Mouse (Mus musculus) cortical plate, adult 2 months (tissue): ENCODE data around the gene Clip2. TPM values are rescaled to one million over a fixed set of nuclear protein-coding genes. Genes with fewer than 3 reads are reported as not detected.

ENCODE experiments used
- H3K27ac ChIP-seq: fragments of 200-500 bp; 2 replicates; pipeline ENCODE4 v1.5.1; 2012; ENCODE audit warnings: low read length, control low read depth, inconsistent platforms; ENCODE audit not compliant: insufficient read depth
- H3K4me1 ChIP-seq: fragments of 200-500 bp; 2 replicates; pipeline ENCODE4 v1.6.1; 2011; ENCODE audit warnings: low read length; ENCODE audit not compliant: control insufficient read depth, insufficient read depth
- H3K4me3 ChIP-seq: fragments of 200-500 bp; 2 replicates; pipeline ENCODE4 v1.5.1; 2011; ENCODE audit warnings: mild to moderate bottlenecking, low read length, control low read depth; ENCODE audit not compliant: insufficient read depth
- CTCF ChIP-seq: fragments of 200-500 bp; IDR thresholded peaks from 2 replicates; pipeline ENCODE4 v1.5.1; 2011; ENCODE audit warnings: mild to moderate bottlenecking, control low read depth, low read length; ENCODE audit not compliant: insufficient read depth; ENCODE audit errors: extremely low read depth
- POLR2A ChIP-seq: fragments of 200-500 bp; IDR thresholded peaks from 2 replicates; pipeline ENCODE4 v1.6.1; 2011; ENCODE audit warnings: mild to moderate bottlenecking, low read length, control low read depth; ENCODE audit not compliant: insufficient read depth; ENCODE audit errors: extremely low read depth
- polyA plus RNA-seq: library from polyadenylated mRNA; depleted of rRNA; stranded (reverse); fragments of >200 nt; gene quantifications from 2 replicates; pipeline ENCODE4 v1.2.3, GENCODE M21; 2012

The Clip2 gene
- polyA plus RNA-seq, 1 experiment: 74.1 TPM

DNA sequence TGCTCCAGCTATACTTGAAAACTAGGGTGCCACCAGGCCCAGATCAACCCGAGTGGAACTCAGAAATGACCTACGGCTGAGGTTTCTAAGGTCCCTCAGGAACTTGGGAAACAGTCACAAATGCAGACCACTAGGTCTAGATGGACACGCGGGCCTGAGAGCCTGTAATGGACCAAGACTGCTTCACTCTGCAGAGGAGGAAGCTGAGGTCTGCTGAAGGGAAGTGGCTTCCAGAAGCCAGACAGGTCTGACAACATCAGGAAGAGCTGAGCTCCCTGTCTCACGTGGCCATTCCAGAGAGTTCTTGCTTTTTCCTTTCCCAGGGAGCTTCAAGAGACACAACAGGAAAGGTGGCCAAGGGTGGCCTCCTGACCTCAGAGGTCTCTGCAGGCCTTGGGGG, 43.3 kb downstream of the Clip2 start:
- TF ChIP-seq POLR2A: no peak
- TF ChIP-seq CTCF: no peak
- no peak overlapping the region for H3K27ac ChIP-seq
- peaks cover 5% of the 10 kb centered on the region for H3K4me1 ChIP-seq
- no peak overlapping the region for H3K4me3 ChIP-seq

DNA sequence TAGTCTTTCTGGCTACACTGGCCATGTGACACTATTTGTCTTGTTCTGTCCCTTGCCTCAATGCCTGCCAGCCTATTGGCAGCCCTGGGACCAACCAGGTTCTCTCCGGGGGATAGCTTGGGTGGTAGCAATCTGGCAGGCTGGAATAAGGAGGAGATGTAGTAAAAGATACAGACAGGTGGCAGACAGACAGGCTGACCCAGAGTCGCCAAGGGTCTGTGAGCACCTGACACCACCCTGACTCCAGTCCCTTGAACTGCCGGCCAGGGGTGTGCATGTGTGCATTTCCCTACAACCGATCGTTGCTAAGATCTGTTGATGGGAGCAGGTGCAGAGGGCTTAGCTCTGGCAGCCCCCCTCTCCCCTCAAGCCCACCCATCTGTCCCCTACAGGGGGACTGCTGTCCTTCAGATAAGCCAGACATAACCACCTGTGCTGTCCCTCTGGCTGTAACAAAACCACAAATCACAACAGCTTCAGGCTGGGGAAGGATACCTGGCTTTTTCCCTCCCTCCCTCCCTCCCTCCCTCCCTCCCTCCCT, 44.3 kb downstream of the Clip2 start:
- TF ChIP-seq CTCF: no peak
- TF ChIP-seq POLR2A: no peak
- peak overlapping the region; percentile 8; the same call in 1 of the 2 replicates for H3K27ac ChIP-seq
- peaks cover 5% of the 10 kb centered on the region for H3K4me1 ChIP-seq
- no peak overlapping the region for H3K4me3 ChIP-seq

DNA sequence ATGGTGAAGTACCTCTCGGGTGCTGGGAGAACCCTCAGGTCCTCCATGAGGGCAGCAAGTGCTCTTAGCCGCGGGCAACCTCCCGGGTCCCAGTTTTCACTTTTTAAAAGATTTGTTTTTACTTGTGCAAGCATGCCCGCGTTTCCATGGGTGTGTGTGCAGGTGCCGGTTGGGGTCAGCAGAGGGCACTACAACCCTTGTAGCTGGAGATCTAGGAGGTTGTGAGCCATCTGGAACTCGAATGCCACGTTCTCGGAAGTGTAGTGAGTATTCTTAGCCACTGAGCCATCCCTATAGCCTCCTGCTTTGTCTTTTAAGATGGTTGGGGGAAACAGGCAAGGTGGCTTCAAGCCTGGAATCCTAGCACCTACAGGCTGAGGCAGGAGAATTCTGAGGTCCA, 44.9 kb downstream of the Clip2 start:
- TF ChIP-seq POLR2A (no peak), CTCF (peak; percentile 81)
- Histone ChIP-seq H3K27ac (peak overlapping the region; percentile 8; the same call in 1 of the 2 replicates), H3K4me1 (peaks cover 5% of the 10 kb centered on the region), H3K4me3 (no peak overlapping the region)

DNA sequence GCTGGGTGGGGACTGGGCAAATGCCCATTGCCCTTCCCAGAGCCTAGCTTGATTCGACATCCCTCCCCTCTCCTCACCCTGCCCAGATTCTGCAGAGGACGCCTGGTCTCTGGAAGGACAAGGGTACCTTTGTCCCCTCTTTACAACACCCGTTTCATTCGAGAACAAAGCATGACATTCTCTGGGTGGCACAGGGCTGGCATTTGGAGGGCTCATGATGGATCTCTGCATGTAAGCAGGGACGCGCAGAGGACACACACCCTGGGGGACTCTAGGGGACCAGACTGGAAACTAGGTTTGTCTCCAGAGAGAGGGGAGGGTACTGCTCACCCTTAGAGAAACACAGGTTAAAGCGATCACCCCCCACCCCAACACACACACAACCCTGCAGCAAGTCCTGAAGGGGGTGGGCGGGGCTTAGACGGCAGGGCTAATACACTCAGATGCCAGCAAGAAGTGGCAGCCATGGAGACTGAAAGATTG, 46.4 kb downstream of the Clip2 start:
- H3K4me1 ChIP-seq: 0 out of 2 replicates have a peak, but pooled peaks cover 1% of the 10 kb centered on the region
- no peak overlapping the region for H3K4me3 ChIP-seq
- H3K27ac ChIP-seq: peak overlapping the region; percentile 90
- TF ChIP-seq CTCF: no peak
- TF ChIP-seq POLR2A: 0 out of 2 replicates have a peak, but pooled peaks have one; percentile 14

DNA sequence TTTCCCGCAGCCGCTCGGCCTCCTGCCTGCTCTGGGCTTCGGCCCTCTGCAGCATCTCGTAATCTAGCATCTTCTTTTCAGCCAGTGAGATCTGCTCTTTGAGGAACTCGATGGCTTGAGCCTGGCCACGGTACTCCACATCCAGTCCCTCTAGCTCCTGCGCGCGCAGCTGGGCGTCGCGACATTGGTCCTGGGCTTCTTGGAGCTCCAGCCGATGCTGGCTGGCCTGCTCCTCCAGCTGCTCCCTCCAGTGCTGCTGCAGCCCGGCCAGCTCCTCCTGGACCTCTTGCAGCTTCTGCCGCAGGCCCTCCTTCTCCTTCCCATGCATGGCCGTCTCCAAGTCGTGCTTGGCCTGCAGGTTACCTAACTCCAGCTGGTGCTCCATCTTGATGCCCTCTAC, 49.6 kb downstream of the Clip2 start:
- 0 out of 2 replicates have a peak, but pooled peaks cover 1% of the 10 kb centered on the region for H3K4me1 ChIP-seq
- no peak for TF ChIP-seq POLR2A
- TF ChIP-seq CTCF: no peak
- no peak overlapping the region for H3K4me3 ChIP-seq

DNA sequence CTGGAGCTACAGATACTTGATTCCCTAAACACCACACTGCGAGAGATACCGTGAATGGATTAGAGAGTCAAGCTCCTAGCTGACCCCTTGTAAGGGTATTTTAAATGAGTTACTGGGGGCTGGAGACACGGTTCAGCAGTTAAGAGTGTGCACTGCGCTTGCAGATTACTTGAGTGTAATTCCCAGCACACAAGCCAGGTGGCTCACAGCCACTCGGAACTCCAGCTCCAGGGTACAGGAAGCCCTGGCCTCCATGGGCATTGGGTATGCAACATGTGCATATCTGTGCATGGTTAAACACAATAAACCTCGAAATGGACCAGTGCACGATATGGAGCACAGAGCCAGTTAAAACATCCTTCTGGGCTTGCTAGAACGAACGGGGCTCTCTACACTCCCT, 50.8 kb downstream of the Clip2 start:
- TF ChIP-seq POLR2A (no peak), CTCF (peak; percentile 57)
- no peaks in the 10 kb centered on the region for H3K4me1 ChIP-seq
- H3K27ac ChIP-seq: no peak overlapping the region

More for the DNA sequence above, 49.6 kb downstream of the Clip2 start:
- no peak overlapping the region for H3K27ac ChIP-seq

DNA sequence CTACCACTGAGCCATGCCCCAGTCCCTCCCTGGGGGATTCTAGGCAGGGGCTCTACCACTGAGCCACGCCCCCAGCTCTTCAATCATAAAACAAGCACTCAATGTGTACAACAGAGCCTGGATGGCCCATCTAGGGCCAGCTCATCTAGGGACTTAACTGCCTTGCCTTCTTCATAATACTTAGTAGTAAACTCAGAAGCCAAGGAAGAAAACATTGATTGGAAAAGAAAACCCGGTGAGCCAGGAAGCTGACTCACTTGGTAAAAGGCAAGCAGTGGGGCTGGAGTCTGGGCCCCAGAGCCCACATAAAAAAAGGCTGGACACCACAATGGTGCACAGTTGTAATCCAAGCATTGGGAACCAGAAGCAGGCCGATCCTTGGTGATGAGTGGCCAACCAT, 51.6 kb downstream of the Clip2 start:
- no peak overlapping the region for H3K27ac ChIP-seq
- no peak overlapping the region for H3K4me3 ChIP-seq
- TF ChIP-seq CTCF (no peak), POLR2A (no peak)
- no peaks in the 10 kb centered on the region for H3K4me1 ChIP-seq

More for the DNA sequence above, 50.8 kb downstream of the Clip2 start:
- H3K4me3 ChIP-seq: no peak overlapping the region

DNA sequence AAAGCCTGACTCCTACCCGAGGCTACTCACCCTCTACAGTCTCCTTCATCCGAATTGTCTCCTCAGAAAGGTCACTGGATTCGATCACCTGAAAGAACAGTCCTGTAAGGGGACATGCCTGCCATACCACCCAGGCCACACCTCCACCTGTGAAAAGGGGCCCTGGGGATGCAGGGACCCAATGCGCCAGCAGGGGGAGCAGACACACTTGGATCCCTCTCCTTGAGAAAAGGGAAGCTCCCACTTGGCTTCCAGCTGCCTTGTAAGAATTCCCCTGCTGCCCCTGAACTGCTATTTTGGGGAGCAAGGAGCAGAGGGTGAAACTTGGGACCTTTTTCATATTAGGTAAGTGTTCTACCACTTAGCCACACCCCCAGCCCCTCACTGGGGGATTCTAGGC, 52.2 kb downstream of the Clip2 start:
- Histone ChIP-seq H3K4me3 (no peak overlapping the region), H3K4me1 (no peaks in the 10 kb centered on the region), H3K27ac (no peak overlapping the region)
- TF ChIP-seq CTCF (peak; percentile 66), POLR2A (no peak)

DNA sequence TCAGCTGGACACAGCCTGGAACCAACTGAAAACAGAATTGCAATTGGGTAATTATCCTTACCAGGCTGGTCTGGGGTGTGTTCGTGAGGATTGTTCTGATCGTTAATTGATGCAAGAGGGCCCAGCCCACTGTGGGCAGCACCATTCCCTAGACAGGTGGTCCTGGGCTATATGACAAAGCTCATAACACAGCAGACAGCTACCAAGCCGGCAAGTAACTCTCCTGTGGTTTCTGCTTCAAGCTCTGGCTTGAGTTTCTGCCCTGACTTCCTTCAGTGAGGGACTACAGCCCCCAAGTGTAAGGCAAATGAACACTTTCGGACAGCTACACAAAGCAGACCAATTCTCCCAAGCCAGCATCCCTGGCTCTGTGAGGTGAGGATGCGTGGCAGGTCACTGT, 55.2 kb downstream of the Clip2 start:
- TF ChIP-seq CTCF: no peak
- TF ChIP-seq POLR2A: no peak
- H3K27ac ChIP-seq: no peak overlapping the region
- H3K4me3 ChIP-seq: no peak overlapping the region
- no peaks in the 10 kb centered on the region for H3K4me1 ChIP-seq

DNA sequence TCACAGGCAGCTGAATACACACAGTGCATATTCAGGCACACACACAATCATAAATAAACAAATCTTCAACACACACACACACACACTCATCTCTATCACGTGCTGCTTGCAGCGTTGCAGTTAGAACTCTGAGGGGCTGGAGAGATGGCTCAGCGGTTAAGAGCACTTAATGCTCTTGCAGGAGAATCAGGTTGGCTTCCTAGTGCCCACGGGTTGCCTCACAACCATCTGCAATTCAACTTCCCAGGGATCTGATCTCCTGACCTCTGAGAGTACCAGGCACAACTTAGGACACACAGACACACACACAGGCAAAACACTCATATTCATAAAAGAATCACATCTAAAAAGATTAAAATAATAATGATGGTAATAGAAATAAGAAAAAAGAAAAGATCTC, 56.4 kb downstream of the Clip2 start:
- no peaks in the 10 kb centered on the region for H3K4me1 ChIP-seq
- H3K27ac ChIP-seq: no peak overlapping the region
- TF ChIP-seq CTCF: no peak
- no peak for TF ChIP-seq POLR2A
- no peak overlapping the region for H3K4me3 ChIP-seq
